Mouse (Mus musculus) hindlimb bud, embryonic 11.5 days (tissue): Measurements from ENCODE around the gene Spdye4b.
"Not testable (repeated sequence)": the region's sequence is repeated elsewhere in the genome, so short reads cannot be mapped to it uniquely, and the experiment has no call there.

ENCODE experiments used
- DNase-seq: peaks from one replicate; pipeline ENCODE4 v3.0.0-alpha.2; 2012; ENCODE audit warnings: low read depth, low spot score; ENCODE audit errors: extremely low spot score

Gene Spdye4b

DNA sequence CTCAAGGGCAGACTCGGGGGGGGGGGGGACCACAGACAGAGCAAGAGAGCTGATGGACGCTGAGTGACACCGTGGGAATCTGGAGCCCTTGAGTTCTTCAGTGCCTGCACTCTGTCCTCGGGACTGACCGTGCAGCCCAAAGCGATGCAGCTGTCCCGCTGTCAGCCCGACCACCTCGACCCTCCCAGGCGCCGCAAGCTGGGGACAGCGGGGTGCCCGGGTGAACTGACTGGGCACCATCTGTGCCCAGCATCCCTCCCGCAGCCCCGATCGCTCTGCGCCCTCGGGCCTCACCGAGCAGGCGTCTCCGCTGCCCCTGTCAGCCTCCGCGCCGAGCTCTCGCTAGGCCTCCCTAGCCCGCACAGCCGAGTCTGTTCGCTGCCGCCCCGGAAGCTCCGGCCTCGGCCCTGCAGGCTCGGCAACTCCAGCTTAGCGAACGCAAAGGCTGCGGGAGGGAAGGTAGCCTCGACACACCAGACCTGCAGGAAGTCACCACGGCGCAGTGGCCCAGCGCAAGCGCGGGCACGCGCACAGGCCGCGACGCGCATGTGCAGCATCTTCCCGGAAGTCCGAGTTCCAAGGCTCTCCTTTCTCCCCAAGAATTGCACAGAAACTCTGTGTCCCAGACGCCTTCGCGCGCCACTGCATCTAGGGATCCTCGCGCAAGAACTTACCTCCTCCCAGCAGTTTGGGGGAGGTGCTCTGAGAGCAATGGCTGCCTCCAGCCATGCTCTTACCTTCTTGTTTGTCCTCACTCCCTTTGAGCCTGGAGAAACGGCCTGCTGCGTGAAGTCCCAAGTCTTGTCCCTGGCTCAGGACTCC is at the start of gene Spdye4b, which contains the start of gene Rbak:
Spdye4b (plus strand) TSS at position 763 of the 822 bp plus-strand sequence.
Rbak (minus strand) TSS at position 521 of the 822 bp plus-strand sequence.
- DNase-seq = peak; percentile 93

DNA sequence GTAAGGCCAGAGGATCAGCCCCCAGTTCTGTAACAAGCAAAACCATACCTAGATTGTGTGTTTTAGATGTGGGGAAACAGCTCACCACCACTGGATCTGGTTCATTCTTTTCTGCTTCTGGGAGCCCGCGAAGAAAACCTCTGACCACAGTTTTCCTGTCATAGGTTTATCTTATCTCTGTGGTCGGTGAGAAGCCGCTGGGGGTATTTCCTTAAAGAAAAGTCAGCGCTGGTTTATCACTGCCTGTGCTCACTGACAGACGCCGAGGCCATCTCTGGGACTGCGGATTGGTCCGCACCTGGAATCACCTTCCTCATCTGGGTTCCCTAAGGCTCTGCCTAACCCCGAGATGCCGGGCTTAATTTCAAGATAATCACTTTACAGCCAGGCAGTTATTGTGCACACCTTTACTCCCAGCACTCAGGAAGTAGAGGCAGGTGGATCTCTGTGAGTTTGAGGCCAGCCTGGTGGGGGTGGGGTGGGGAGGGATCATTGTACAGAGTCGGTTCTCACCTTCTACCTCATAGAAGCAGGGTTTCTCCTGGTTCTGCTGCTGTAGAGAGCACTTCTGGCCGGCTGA is 47.8 kb upstream of the Spdye4b start:
- DNase-seq = no peak

DNA sequence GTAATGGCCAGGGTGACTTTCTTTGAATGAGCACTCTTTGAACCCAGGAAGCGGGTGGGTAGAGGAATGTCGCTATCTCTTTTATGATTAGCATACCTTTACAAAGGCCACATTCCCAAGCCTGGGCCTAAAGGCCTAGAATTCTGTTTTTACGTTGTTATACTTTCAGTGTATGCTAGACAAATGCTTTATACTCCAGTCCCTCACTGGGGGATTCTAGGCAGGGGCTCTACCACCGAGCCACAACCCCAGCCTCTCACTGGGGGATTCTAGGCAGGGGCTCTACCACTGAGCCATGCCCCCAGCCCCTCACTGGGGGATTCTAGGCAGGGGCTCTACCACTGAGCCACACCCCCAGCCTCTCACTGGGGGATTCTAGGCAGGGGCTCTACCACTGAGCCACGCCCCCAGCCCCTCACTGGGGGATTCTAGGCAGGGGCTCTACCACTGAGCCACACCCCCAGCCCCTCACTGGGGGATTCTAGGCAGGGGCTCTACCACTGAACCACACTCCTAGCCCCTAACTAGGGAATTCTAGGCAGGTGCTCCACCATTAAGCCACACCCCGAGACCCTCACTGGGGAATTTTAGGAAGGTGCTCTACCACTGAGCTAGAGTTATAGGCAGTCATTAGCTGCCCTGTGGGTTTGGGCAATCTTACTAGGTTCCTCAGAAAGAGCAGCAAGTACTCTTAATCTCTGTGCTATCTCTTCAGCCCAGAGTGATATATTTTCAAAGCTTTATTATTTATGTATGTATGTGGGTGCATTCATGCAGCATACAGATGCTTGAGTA is 46.4 kb upstream of the Spdye4b start:
- DNase-seq = not testable (repeated sequence)

DNA sequence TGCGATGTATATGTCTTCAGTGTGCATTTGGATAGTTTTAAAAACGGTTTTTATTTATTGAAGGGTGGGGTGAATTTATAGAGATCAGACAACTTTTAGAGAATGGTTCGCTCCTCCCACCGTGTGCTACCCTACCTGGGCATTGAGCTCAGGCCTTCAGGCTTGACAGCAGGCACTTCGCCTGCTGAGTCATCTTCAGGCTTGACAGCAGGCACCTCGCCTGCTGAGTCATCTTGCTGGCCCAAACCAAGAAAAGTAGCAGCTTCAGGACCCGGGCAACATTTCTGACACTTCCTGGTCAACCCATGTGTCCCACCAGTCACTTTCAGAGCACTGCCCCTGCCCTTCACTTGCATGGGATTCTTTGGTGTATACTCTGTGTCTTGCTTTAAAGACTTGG is 45.8 kb upstream of the Spdye4b start:
- DNase-seq = no peak

DNA sequence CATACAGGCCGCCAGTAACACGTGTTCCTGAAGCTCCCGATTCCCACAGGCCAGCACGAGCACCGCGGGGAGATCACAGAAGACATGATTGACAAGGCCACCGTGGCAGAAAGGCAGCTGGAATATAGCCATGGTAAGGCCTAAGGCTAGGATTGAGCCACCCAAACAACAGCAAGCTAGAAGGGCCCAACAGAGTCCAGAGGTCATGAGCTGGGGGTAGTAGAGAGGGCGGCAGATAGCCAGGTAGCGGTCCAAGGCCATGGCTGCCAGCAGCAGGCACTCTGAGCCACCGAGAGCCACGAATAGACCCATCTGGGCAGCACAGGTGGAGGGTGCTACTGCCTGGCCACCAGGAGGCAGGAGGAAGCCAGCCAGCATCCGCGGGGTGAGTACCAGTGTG is 43.2 kb upstream of the Spdye4b start:
- DNase-seq = no peak

DNA sequence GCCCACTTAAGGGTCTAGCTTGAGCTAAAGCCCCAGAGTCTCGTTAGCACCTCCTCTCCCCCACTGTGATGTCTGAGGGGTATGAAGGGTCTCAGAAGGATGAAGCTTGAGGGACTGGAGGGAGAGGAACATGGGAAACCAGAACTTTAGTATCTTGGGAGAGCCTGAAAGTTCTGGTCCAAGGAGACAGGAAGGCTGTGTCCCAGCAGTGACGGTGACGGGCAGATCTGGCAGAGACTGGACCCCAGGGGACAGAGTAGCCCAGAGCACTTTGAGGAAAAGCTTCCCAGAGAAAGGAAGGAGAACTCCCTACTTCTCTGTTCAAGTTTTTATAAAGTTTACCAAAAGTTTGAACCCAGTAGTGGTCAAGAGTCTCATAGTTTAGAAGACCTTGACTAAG is 33.3 kb upstream of the Spdye4b start, which contains the start of gene Olfr718-ps1:
Olfr718-ps1 (minus strand) TSS at position 101 of the 400 bp plus-strand sequence.
- DNase-seq = no peak

DNA sequence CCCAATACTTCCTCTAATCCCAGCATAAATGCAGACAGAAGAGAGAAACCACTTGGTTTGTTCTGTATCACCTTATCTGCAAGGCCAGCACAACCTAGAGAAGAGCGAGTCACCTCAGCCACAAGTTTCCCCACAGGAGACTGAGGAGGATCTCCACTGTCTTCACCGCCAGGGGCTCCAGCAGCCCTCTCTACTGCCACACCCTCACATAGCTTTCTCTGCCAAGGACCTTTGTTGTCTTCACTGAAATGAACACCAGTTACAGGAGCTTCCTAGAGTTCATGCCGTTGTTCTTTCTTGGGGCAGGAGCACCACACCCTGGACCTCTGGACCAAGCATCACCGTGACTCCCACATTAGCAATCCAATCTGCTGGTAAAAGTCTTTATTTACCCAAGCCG is 32.2 kb upstream of the Spdye4b start:
- DNase-seq = no peak

DNA sequence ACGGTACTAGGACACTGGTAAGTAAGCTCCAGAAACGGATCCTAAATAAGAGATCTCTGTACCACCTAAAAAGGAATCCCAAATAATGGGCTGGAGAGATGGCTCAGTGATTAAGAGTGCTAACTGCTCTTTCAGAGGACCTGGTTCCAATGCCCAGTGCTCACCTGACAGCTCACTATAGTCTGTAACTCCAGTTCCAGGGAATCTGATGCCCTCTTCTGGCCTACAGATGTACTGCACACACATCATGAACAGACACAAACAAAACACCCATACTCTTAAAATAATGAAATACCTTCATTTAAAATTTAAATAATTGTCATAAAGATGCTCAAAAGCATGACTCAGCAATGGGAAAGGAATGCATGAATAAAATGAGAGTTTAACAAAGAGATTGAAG is 31.3 kb upstream of the Spdye4b start:
- DNase-seq = no peak

DNA sequence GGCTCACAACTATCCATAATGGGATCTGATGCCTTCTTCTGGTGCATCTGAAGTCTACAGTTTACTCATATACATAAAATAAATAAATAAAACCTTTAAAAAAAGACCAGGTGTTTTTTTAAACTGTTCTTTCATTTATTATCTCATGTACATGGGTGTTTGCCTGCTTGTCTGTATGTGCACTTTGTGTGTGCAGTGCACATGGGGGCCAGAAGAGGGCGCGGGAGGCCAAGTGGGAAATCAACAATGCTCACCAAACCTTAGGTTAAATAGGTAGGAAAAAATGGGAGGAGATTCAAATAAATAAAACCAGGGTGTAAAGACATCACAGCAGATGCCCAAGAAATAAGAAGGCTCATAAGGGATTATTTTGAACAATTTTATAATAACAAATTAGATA is 30.8 kb upstream of the Spdye4b start:
- DNase-seq = no peak

DNA sequence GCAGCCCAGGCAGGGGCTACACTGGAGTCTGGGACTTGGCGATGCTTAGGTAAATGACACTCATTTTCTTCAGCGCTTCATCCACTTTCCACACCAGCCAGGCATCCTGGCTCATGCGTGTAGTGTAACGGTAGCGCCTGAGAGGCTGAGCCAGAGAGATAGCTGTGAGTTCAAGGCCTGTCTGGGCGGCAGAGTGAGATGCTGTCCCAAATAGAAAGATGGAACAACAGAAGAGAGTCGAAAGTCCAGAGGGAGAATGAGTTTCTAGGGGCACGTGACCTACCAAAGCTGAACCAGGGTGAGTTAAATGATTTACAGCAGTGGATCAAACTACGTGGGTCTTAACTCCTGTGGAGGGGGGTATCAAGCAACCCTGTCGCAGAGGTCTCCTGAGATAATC is 27.1 kb upstream of the Spdye4b start:
- DNase-seq = no peak

DNA sequence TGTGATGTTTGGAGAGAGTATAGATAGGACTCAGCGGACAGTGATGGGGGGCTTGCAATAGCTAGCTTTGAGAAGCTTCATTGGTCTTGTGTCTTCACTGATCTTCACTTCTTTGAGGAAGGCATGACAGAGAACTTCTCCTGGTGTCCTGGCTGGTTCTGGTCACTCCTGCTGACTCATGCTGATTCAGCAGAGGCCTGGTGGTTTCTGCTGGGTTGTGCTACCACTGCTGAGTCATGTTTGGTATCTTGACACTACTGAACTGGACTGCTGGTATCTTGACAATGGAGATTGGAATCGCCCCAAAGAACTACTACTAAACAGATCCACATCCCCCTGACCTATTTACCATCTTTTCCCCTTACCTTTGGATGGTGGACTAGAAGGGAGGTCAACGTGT is 25.3 kb upstream of the Spdye4b start:
- no peak for DNase-seq

DNA sequence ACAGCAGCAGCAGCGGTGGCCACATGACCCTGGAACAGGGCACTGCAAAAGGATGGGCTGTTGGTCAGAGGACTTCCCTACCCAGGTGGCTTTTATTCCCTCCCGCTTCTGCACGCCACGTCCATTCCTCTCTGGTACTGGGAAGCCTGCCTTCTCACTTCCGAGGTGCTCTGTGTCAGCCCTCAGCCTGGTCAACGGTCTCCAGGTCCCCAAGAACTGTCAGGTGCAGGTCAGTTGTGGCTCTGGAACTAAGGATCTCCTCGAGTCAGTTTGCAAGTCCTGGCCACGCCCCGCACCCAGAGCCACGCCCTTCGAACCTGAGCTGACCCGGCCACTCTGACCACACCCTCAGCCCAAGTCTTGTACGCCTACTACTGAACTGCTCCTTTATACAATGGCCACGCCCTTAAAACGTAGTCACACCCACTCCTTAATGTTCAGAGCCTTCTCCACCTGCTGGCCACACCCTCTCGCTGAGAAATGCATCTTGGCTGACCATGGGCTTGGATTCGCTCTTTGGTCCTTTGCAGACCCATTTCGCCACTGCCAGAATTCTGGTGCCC is 15.2 kb upstream of the Spdye4b start:
- DNase-seq = no peak

DNA sequence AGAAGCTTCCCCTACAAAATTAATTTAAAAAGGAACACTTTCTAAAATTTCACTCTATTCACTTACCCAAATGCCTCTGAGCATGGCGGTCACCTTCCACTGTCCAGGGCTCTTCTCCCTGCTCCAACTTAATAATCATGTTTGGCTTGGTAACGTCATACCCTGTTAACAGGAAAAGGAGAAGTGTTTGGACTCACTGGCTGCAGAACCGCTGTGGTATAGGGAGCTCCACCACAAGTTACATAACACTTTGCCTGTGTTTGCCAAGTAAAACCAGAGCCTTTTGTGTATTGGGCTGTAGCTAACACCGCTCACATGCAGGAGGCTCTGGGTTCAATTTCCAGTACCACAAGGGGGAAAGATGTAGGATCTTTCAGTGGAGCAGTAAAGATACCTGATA is 4.8 kb upstream of the Spdye4b start:
- DNase-seq = no peak

DNA sequence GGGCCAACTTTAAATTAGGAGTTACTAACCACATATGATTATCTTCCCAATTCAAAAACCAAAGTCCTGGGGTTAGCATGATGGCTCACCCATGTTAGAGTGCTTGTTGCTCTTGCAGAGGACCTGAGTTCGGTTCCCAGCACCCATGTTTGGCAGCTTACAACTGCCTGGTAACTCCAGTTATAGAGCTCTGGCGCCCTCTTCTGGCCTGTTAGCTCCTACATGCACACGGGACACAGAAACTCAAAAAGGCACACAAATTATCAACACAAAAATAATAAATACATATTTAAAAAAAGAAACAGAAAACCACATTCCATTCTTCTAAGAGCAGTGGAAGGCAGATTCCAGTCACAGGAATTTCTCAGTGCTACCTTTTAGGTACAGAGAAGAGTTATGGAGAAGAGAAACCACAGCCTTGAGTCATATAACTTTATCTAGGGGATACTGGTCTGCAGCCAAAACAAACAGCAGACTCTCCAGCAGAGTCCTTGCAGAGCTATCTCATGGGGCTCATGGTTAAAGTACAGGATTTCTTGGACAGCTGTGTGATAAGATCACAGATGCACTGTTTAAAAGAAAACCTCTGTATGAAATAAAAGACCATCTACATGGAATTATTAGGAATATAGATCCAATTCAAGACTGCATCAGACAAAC is 3.1 kb upstream of the Spdye4b start:
- no peak for DNase-seq

DNA sequence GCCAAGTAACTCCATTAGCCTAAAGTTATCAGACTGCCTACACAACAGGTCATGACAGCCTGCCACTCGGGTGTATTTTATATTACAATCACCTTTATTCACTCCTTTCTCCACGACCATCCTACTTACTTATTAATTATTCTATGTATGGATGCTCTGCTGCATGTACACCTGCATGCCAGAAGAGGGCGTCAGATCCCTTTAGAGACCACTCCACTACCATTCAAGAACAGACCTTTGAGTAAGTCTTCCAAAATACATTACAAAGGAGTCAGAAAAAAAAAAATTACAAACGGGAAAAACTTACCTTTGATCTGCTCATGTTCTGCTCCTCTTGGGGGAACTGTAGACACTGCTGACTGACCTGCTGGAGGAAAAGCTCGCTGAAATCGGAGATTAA is 1.6 kb upstream of the Spdye4b start:
- DNase-seq = peak; percentile 5

DNA sequence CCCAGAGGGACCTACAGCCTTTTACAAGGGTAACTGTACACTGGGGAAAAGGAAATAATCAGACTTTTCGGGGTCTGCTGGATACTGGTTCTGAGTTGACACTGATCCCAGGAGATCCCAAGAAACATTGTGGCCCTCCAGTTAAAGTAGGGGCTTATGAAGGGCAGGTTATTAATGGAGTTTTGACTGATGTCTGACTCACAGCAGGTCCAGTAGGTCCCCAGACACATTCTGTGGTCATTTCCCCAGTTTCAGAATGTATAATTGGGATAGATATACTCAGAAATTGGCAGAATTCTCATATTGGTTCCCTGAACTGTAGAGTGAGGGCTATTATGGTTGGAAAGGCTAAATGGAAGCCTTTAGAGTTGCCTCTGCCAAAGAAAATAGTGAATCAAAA is 7.2 kb downstream of the Spdye4b start:
- DNase-seq = not testable (repeated sequence)

DNA sequence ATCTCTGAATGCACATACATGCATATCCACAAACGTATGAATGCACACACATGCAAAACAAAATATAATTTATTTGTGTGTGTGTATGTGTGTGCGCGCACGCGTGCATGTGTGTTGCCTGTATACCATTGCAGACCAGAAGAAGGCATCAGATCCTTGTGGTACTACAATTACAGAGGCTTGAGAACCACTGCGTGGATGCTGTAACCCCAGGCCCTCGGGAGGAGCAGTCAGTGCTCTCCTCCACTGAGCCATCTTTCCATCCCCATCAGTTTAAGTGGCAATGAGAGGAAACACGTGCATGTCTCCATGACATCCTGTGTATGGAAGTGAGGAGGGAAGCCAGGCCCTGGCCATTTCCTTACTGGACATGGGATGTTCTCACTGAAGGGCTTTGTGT is 12.0 kb downstream of the Spdye4b start:
- no peak for DNase-seq

DNA sequence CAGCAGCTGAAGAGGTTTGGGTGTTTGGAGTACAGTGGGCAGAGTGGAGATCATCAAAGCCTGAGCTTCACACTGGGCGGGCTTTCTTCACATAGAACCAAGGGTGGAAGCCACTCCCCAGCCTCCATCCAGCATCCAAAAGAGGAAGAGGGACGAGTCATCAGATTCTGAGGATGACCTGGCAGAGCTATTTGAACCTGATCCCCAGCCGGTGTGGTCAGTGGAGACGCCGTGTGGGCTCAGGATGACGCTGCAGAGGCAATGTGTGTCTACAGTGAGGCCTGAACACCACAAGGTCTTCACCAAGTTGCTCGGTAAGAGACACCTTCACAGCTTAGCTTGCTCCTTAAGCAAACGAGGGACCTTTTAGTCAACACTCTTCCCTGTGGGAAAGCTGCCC is 13.9 kb downstream of the Spdye4b start:
- DNase-seq = not testable (repeated sequence)

DNA sequence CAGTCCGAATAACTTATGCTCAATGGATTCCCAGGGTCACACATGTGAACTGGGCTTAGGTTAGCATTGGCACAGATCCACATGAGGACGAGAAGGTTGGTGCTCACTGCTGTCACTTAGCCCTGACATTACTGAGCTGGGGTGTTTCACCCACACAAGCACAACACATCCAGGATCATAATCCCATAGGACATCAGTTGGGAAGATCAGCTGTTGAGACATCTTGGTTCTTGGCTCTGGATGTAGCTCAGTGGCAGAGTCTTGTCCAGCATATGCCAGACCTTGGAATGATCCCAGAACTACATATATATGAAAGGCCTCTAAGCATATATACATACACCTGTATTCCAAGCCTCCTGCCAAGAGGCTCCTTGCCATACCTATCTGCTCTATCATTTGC is 14.3 kb downstream of the Spdye4b start:
- no peak for DNase-seq

DNA sequence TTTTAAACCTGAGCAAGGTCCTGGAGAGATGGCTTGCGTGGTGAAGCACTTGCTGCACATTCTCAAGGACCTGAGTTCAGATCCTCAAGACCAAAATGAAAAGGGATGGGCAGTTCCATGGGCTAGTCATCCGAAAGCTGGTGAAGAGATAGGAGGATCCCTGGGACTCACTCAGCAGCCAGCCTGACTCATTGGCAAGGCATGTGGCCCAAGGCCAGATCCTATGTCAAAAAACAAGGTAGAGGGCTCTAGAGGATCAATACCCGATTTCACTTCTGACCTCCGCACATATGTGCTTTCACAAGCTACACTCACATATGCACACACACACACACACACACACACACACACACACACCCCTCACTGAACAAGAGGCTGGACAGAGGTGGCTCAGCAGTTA is 15.7 kb downstream of the Spdye4b start:
- DNase-seq = no peak

DNA sequence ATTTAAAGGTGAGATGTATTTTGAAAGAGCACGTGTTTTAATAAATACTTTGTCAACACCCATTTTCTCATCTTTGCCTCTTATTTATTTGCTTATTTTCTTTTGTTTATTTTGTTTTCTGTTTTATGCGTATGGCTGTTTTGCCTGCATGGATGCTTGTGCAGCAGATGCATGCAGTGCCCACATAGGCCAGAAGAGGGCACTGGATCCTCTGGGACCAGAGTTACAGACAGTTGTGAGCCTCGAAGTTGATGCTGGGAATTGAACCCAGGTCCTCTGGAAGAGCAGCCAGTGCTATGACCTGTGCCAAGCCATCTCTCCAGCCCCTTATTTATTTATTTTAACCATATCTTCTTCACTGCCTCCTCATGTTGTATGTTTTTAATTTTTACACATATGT is 24.2 kb downstream of the Spdye4b start:
- no peak for DNase-seq
